13 mouse cellular contexts compared by ENCODE assay signal in genomic region chr7:101539774-101540173, GRCm38 (mm10). TPM values are rescaled to one million over a fixed set of nuclear protein-coding genes. Genes with fewer than 3 reads are reported as not detected.
"Had no signal": no experiment of that assay in that cellular context is flagged by ENCODE, and none has a peak within 500 bp of the region (broad histone marks: within the 10 kb centered on the region; RNA-seq: fewer than 3 reads in every experiment).

No protein-coding gene starts in this region.

- H3K4me2 ChIP-seq: kidney, embryonic 15.5 days; limb, embryonic 12.5 days; liver, embryonic 13.5 days; midbrain, embryonic 15.5 days; neural tube, embryonic 13.5 days had no signal

- H3K4me1 ChIP-seq: limb, embryonic 12.5 days; liver, embryonic 13.5 days had no signal

- ATAC-seq: liver, postnatal 0 days; midbrain, embryonic 15.5 days had no signal

- H3K27ac ChIP-seq: kidney, embryonic 15.5 days; limb, embryonic 12.5 days; liver, embryonic 13.5 days; midbrain, embryonic 15.5 days; neural tube, embryonic 13.5 days had no signal

- H3K9ac ChIP-seq: kidney, embryonic 15.5 days; limb, embryonic 12.5 days; liver, embryonic 13.5 days; liver, postnatal 0 days; midbrain, embryonic 15.5 days; neural tube, embryonic 13.5 days had no signal

- H3K4me3 ChIP-seq: kidney, embryonic 15.5 days; limb, embryonic 12.5 days; liver, embryonic 13.5 days; midbrain, embryonic 15.5 days; neural tube, embryonic 13.5 days had no signal

- H3K36me3 ChIP-seq: kidney, embryonic 15.5 days; limb, embryonic 12.5 days; liver, embryonic 13.5 days; midbrain, embryonic 15.5 days; neural tube, embryonic 13.5 days had no signal

- H3K27me3 ChIP-seq: kidney, embryonic 15.5 days; liver, embryonic 13.5 days; midbrain, embryonic 15.5 days; neural tube, embryonic 13.5 days had no signal

- DNase-seq: kidney, adult 2 months; kidney, postnatal 14 days; liver; liver, embryonic 13.5 days; liver, postnatal 0 days; retina, postnatal 1 day; thymus, postnatal 4 days had no signal

- H3K9me3 ChIP-seq: kidney, embryonic 15.5 days; limb, embryonic 12.5 days; liver, embryonic 13.5 days; midbrain, embryonic 15.5 days; neural tube, embryonic 13.5 days had no signal

RNA-seq across cellular contexts. Expression of gene Art2b, which starts 45.6 kb away (rescaled TPM):
- polyA plus RNA-seq: kidney, embryonic 15.5 days; limb, embryonic 12.5 days; liver, embryonic 13.5 days; lung, embryonic 16.5 days; midbrain, embryonic 15.5 days; neural tube, embryonic 13.5 days; stomach, embryonic 16.5 days had no signal
